Mouse (Mus musculus) ES-E14 (cell line): ENCODE measurements at regions not wholly inside any gene's neighbourhood (a gene's known extent, or its start where the extent isn't known, plus 50 kb on each side); places are given as distances from the start of the nearest gene placed in this dataset.

ENCODE experiments used
- CHD2 ChIP-seq: IDR thresholded peaks from 2 replicates; pipeline ENCODE4 v1.6.1; 2014; ENCODE audit warnings: mild to moderate bottlenecking, low read depth, low read length, inconsistent platforms
- HCFC1 ChIP-seq: IDR thresholded peaks from 2 replicates; pipeline ENCODE4 v1.6.1; 2012; ENCODE audit warnings: low read length, inconsistent platforms, borderline replicate concordance; ENCODE audit not compliant: insufficient read depth
- MAFK ChIP-seq: IDR thresholded peaks from 2 replicates; pipeline ENCODE4 v1.6.1; 2014; ENCODE audit warnings: mild to moderate bottlenecking, low read depth, low read length, inconsistent platforms; ENCODE audit not compliant: insufficient read depth
- ZC3H11A ChIP-seq: IDR thresholded peaks from 2 replicates; pipeline ENCODE4 v1.6.1; 2012; ENCODE audit warnings: low read depth, mild to moderate bottlenecking, inconsistent platforms, low read length, borderline replicate concordance
- ZNF384 ChIP-seq: IDR thresholded peaks from 2 replicates; pipeline ENCODE4 v1.6.1; 2012; ENCODE audit warnings: low read depth, low read length, inconsistent platforms

GRCm38 (mm10) chr10:97061961-97062360, 417.4 kb upstream of the Dcn start:
- no peak for TF ChIP-seq HCFC1
- TF ChIP-seq CHD2 = no peak
- TF ChIP-seq ZNF384 = no peak
- TF ChIP-seq ZC3H11A = no peak
- no peak for TF ChIP-seq MAFK
